Mouse (Mus musculus): ENCODE results near the gene Gsc. TPM values are rescaled to one million over a fixed set of nuclear protein-coding genes. Genes with fewer than 3 reads are reported as not detected.

The Gsc gene
- polyA plus RNA-seq, 1 experiment from 2014 or later: not detected

GRCm38 (mm10) chr12:104425591-104425990, 47.5 kb downstream of the Gsc start:
- Histone ChIP-seq H3K4me3 (replicated peaks; ENCODE audit: low read depth, low read length) (no peak overlapping the region), H3K36me3 (ENCODE audit: insufficient read depth, low read length) (no peaks in the 10 kb centered on the region), H3K4me2 (ENCODE audit: low read length) (no peak overlapping the region), H3K9me3 (replicated peaks; ENCODE audit: low read length) (no peaks in the 10 kb centered on the region), H3K27me3 (ENCODE audit: insufficient read depth, low read length) (no peaks in the 10 kb centered on the region), H3K27ac (no peak overlapping the region), H3K9ac (ENCODE audit: low read depth, low read length) (no peak overlapping the region), H3K4me1 (replicated peaks; ENCODE audit: insufficient read depth, low read length) (no peaks in the 10 kb centered on the region)
- no peak for ATAC-seq (replicated peaks; ENCODE audit: low FRiP score, low read depth)
- DNase-seq (ENCODE audit: low spot score): no peak
- no peak for TF ChIP-seq CTCF (IDR thresholded peaks at IDR 0.05; ENCODE audit: low read depth)
- WGBS: 85% methylated on average over 3 of the region's 3 CpGs

GRCm38 (mm10) chr12:104422615-104423392, 50.3 kb downstream of the Gsc start:
- Histone ChIP-seq H3K36me3 (ENCODE audit: insufficient read depth, low read length) (no peaks in the 10 kb centered on the region), H3K4me2 (ENCODE audit: low read length) (no peak overlapping the region), H3K9ac (ENCODE audit: low read depth, low read length) (no peak overlapping the region), H3K9me3 (replicated peaks; ENCODE audit: low read length) (no peaks in the 10 kb centered on the region), H3K4me3 (replicated peaks; ENCODE audit: low read depth, low read length) (no peak overlapping the region), H3K27me3 (ENCODE audit: insufficient read depth, low read length) (no peaks in the 10 kb centered on the region), H3K4me1 (replicated peaks; ENCODE audit: insufficient read depth, low read length) (no peaks in the 10 kb centered on the region), H3K27ac (no peak overlapping the region)
- 55% methylated on average over 11 of the region's 11 CpGs for WGBS
- peak; percentile 36 for DNase-seq (ENCODE audit: low spot score)
- 0 out of 2 replicates have a peak, but pooled peaks have one; percentile 27 for ATAC-seq (replicated peaks; ENCODE audit: low FRiP score, low read depth)
- TF ChIP-seq CTCF (IDR thresholded peaks at IDR 0.05; ENCODE audit: low read depth): no peak

Other genes with a start within 250 kb of the Gsc start
- 37.8 and 38.8 TPM in 2 replicates for gene Serpina3g, start 237.1 kb downstream of the Gsc start, polyA plus RNA-seq (2015; fragmentation: Nextera tagmentation; extraction: Ambion mirVana)
- 0.24 and 0.28 TPM in 2 replicates for gene Serpina3i, start 210.2 kb downstream of the Gsc start, polyA plus RNA-seq (2015; fragmentation: Nextera tagmentation; extraction: Ambion mirVana)
- not detected in 2 replicates for gene Serpina3j, start 158.8 kb downstream of the Gsc start, polyA plus RNA-seq (2015; fragmentation: Nextera tagmentation; extraction: Ambion mirVana)
- gene Serpina3k, start 134.8 kb downstream of the Gsc start, polyA plus RNA-seq (2015; fragmentation: Nextera tagmentation; extraction: Ambion mirVana): not detected in 2 replicates
- not detected in 2 replicates for gene Serpina3m, start 134.8 kb downstream of the Gsc start, polyA plus RNA-seq (2015; fragmentation: Nextera tagmentation; extraction: Ambion mirVana)
- 0.17 and 0.20 TPM in 2 replicates for gene Serpina3n, start 66.6 kb downstream of the Gsc start, polyA plus RNA-seq (2015; fragmentation: Nextera tagmentation; extraction: Ambion mirVana)